Mouse (Mus musculus) v-Abl transformed pro-B cells (cell line): ENCODE data around the gene Cdc42ep4.

Experiments
- in situ Hi-C, 2 experiments: fragments of 400-800 bp; cut with MboI; formaldehyde crosslinking; loops; one replicate each; pipeline ENCODE4 v1.15.1; 2025; ENCODE audit not compliant: unreplicated experiment in 2 of 2

The Cdc42ep4 gene

DNA sequence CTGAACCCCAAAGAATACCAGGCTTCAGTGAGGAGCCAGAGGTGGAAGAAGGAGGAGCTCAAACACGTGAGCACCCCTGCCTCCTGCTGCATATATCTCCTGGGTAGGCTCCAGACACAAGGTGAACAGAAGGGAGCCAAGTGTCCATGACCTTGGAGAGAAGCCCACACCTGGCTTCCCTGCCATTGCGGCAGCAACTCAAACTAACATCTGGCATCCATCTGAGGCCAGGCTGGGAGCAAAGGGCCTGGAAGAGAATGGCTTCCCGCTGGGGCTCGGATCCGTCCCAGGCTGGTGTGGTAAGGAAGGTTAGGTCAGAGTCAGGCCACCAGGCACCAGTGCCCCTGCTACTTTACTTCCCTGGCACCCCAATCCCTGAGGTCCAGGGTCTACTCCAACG lies 23.7 kb downstream of the Cdc42ep4 start:
- in situ Hi-C loops, result no loop called here

DNA sequence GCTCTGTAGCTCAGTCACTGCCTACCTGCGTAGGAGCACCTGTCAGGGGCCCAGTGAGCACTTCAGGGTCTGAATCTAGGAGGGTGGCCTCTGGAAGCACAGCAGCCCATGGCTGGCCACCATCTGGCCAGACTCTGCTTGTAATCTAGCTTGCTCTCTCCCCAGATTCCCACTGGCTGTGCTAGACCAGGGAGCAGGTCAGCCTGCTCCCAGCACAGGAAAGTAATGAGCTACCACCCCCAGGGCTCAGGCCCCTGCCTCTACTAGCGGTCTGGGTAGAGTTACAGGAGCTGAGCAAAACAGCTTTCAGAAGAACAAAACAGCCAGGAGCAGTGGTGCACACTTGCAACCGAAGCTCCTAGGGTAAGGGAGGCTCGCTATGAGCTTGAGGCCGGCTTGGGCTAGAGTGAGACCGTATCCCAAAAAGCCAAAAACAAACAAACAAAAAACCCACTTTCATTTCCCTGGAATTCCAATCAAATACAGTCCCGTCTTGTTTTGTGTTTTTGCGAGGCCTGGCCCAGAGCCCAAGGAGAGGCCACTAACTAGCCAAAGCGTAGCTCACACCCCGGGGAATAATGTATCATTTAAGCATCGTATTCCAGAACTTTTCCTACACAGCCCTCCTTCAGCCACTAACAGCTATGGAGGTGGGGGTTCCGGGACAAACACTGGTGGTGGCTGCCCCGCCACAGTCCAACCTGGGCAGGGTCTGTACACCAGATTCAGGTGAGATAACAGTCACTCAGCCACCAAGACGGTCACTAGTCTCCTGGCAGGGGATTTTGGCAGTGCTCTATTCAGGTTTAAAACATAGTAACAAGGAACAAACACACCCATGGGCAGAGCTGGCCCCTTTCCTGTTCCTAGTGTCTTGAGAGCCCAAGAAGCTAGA lies 24.4 kb downstream of the Cdc42ep4 start:
- in situ Hi-C loops, result no loop called here

DNA sequence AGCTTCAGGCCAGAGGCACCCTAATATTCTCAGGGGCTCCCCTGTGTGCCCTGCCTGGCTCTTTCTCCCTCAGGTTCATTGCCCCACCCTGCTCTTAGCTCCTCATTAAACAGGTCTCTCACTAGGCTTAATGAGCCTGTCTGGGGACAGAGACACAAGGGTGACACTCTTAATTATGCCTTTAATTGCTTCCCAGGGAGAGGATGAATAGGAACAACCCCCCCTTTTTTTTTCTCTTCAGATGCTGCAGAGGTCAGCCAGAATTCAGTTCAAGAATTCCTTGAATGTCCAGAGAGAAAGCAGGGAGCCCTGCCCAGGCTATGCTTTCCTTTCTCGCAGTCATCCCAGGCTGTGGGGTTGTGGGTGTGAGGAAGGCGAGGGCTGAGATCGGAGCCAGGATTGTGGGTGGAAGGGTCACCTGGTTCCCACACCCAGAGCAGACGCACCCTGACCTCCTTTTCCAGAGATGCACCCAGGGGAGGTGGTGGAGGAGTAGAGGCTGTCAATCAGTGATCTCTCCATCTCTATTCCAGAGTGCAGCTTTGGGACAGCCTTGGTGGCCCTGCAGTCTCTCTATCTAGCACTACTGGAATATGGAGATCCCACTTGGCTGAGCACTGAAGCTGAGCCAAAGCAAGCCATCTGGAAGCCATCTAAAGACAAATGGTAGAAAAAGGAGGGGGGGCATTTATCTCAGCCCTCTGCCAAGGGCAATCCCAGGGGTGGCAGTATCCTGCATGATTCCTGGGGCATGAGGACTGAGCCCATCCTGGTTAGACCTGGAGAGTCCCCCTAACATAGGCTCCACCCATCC lies 26.2 kb downstream of the Cdc42ep4 start:
- in situ Hi-C loops, result no loop called here

DNA sequence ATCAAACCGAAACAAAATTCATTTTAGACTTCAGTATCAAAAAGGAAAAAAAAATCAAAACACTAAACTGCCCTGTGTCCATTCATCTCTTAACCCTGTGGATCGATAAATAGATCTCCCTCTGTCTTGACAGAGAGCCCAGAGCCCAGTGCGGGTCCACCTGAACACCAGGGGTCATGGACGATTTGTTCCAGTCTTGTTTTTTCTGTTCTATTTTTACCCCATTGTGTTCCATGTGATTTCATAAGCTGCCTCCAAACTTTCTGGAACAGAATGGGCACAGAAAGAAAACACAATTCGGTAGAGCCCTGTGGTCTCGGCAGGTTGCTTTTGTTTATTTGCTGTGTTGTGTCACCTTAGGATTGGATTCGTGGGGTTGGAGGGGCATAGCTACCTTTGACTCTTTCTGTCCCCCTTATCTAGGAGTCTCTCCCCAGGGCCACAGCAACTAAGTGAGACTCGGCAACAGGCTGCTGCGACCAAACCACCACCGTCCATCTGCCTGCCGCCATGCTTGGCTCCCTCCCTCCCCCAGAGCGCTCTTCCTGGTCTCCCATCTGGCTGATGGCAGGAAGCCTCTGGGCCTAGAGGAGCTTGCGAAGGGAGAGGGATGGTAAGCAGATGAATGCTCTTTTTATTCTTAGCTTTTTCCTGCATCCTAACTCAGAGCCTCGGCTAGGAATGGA lies 29.1 kb downstream of the Cdc42ep4 start:
- in situ Hi-C loops, result loop anchor here in 1 of 2 experiments (25.0 kb wide), 1 partner anchor 1190 kb away; no protein-coding TSS in a partner anchor

DNA sequence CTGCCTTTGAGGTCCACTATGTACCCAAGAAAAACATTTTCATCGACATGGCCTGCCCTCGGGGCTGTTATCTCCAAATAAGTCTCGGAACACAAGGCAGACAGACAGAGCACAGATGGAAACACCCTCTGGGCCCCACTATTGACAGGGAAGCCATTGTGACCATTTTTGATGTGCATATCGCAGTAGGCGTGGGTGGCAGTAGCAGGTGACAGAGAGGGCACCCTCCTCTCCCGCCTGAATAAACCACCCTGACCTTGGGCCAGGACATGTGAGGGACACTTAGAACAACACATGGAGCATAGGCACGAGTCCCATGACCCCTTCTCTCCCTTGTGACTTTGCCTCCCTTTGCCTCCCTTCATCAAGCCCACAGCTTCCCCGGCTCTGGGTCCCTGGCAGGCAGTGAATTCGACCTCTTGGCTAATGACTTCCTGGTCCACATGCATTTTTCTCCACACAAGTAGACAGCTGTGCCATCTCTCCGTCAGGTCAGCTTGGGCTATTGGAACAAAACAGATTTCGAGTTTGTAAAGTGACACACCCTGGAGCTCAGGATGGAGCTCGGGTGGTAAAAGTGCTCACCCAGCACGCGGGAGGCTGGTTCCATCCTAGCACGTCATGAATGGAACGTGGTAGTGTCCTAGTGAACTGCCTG lies 33.8 kb downstream of the Cdc42ep4 start:
- in situ Hi-C loops, result loop anchor here in 1 of 2 experiments (25.0 kb wide), 1 partner anchor 1194 kb away; no protein-coding TSS in a partner anchor

DNA sequence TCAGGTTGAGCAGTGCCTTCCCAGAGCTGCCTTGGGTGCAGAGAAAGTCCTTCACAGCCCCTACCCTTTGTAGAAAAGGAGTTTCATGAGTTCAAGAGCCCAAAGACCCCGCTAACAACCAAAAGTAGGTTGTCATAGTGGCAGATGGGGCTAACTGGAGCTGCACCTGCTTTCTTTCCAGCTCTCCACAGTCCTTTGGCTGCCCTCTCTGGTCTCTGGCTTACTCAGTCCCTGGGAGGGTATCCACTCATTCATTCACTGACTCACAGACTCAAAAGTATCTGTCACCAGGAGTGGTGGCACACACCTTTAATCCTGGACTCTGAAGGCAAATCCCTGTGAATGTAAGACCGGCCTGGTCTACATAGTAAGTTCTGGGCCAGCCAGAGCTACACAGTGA lies 35.5 kb downstream of the Cdc42ep4 start:
- in situ Hi-C loops, result loop anchor here in 1 of 2 experiments (25.0 kb wide), 1 partner anchor 1196 kb away; no protein-coding TSS in a partner anchor

DNA sequence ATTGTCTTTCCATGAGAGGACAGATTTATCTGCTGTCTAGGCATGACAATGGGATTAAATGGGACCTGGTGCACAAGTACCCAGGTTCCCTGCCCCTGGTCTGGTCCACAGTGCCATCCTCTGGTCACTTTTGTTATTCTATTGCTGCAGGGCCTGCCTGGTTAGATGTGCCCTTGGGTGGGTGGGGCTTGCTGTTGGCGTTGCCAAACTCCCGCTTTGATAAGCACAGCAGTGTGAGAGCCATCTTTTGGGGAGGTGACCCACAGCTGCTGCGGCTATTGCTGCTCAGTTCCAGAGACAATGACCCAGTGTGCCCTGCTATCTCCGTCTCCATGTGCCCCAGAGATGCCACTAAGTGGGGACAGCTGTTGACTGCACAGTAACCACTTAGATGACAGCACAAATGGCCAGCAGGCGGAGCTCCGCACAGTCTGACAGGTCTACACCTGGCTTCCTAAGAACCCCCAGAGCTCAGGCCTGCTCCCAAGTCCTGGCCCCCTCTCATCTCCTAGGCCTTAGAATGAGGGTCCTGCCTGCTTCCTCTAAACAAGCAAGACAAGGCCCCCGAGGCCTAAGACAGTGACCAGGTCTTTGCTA lies 36.5 kb downstream of the Cdc42ep4 start:
- in situ Hi-C loops, result loop anchor here in 1 of 2 experiments (25.0 kb wide), 1 partner anchor 1197 kb away; no protein-coding TSS in a partner anchor

DNA sequence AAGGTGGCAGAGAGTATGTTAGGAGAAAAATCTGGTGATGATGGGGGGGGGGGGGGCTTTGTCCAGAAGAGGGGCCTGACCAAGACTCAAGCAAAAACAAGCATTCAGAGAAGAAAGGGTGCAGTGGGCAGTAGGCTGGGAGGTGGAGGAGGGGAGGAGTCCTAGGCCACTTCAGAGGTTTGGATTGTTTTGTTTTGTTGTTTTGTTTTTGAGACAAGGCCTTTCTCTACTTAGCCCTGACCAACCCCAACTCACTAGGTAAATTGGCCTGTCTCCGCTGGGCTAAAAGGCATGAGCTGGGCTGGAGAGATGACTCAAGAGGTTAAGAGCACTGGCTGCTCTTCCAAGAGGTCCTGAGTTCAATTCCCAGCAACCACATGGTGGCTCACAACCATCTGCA lies 40.6 kb downstream of the Cdc42ep4 start:
- in situ Hi-C loops, result loop anchor here in 1 of 2 experiments (25.0 kb wide), 1 partner anchor 1201 kb away; no protein-coding TSS in a partner anchor

DNA sequence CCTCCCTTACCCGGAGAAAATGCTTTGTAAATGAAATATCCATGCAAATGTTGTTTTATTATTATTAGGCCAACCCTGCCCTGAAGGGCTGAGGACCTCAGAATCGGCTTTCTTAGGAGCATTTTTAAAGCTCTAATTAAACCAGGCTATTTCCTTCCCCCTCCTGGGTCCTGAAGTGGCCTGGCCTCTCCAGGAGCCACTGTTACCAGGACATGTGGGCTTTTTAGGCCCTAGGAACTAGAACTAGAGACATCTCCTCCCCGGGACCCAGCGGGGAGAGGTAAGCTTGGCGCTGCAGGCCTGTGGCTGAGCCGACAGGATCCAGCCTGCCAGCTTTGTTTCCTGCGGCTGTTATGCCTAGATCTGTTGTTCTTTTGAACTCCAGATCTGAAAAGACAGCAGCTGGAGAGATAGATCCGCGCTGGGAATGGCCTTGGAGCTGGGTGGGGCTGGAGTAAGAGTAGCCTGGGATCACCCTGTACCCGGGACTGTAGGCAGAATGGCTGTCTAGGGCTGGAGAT lies 41.4 kb downstream of the Cdc42ep4 start:
- in situ Hi-C loops, result loop anchor here in 1 of 2 experiments (25.0 kb wide), 1 partner anchor 1202 kb away; no protein-coding TSS in a partner anchor

DNA sequence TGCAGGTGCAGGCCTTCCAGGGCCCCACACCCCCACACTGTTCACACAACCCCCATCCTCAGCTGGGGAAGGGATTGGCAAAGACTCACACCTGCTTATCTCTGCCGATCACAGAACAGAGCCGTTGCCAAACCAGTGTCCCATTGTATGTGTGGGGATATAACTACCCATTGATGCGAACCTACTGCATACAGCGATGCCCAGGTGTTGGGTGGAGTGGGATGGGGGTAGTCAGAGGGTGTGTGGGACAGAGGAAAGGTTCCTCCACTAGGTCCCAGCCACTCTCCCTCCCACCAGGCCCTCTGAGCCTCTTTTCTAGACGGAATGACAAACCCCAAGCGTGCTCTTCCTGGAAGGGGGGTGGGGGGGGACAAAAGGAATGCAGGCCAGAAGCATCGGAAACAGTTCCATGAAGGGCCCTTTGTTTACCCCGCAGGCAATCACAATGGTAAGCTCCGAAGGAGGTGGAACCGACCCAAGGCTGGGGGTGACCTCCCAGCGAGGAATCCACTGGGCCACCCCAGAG lies 41.9 kb downstream of the Cdc42ep4 start, which contains the start of gene Cpsf4l:
TSS of gene Cpsf4l (minus strand) at position 287 of the 526 bp plus-strand sequence.
- in situ Hi-C loops, result loop anchor here (10.0 to 25.0 kb wide), 2 partner anchors 925 to 1203 kb away; no protein-coding TSS in a partner anchor

DNA sequence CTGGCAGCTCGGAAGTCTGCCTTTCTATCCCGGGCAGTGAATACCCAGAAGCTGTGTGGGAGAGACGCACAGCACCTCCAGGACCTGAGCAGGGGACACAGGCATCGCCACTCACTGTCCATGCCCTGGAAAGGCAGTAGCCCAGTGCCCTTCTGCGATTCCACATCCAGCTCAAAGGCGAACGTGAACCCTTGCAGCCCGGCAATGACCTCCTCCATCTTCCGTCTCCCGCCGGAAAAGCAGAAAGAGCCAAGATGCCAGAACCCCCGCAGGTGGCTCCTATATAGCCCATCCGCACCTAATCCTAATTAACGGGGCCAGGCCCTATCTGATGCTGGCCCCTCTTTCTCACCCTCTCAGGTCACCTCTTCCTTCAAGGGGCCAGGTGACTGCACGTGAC lies 42.4 kb downstream of the Cdc42ep4 start:
- in situ Hi-C loops, result loop anchor here (10.0 to 25.0 kb wide), 2 partner anchors 926 to 1203 kb away; no protein-coding TSS in a partner anchor

DNA sequence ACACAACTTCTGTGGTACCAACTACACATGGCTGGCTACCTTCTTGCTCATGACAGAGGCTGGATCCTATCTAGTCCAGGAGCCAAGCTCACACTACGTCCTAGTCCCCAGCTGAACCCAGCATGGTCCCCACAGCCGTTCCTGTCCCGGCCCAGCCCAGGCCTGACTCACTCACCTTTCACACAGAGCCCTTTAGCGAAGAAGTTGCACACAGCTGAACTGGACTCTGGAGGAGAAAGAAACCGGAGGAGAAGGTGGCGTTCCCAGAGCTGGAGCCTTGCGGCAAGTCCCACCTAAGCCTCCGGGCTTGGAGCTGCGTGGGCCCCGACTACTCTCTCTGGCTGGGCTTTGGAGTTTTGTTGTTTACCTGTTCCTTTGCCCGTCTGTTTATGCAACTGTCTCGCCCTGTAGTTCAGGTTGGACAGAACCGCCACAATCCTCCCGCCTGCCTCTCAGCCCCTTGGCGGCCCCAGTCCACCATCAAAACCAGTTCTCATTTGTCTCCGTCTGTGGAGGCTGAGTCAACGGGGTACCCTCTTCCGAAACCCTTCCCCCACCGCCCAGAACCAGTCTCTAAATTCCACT lies 43.0 kb downstream of the Cdc42ep4 start:
- in situ Hi-C loops, result loop anchor here (10.0 to 25.0 kb wide), 2 partner anchors 926 to 1204 kb away; no protein-coding TSS in a partner anchor

DNA sequence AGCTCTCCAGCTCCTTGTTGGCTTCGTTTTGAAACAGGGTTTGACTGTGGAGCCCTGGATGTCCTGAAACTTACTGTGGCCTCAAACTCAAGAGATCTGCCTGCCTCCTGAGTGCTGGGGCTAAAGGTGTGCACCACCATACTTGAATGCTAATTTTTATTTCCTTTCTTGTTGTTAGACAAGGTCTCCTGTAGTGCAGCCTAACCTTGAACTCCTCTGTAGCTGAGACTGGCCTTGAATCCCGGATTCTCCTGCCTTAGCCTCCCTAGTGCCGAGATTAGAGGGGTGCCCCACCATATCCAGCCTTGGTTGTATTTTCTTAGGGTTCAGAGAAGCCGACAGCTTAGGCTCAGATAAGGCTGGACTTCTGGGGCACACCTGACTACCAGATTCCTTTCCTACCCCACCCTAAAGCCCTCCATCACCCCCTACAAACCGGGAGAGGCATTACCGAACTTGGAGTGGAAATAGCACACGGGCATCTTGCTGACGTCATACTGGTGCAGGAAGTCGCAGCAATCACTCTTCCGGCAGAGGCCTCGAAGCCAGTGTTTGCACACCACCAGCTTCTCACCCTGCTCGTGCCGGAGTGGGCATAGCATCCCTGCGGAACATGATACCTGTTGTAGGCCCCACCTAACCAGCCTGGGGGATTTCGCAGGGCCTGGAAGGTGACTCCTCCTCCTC lies 45.6 kb downstream of the Cdc42ep4 start:
- in situ Hi-C loops, result loop anchor here (10.0 to 25.0 kb wide), 2 partner anchors 929 to 1206 kb away; no protein-coding TSS in a partner anchor

DNA sequence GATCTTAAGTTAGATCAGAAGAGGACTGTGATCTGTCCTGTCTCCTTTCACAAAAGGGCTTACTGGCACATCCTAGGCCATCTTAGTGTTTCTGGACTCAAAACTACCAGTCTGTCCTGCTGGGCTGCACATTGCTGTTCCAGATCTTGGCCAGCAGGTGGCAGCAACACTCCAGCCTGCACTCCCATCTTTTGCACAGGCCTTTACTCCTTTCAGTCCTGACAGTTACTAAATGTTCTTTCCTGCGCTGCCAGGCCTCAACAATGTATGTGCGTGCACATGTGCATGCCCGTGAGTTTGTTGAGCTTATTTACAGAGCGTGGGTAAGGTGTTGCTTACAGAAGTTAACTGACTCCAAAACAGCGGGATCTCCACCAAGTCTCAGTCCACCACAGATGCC lies 47.9 kb downstream of the Cdc42ep4 start:
- in situ Hi-C loops, result loop anchor here (10.0 to 25.0 kb wide), 2 partner anchors 931 to 1209 kb away; no protein-coding TSS in a partner anchor

DNA sequence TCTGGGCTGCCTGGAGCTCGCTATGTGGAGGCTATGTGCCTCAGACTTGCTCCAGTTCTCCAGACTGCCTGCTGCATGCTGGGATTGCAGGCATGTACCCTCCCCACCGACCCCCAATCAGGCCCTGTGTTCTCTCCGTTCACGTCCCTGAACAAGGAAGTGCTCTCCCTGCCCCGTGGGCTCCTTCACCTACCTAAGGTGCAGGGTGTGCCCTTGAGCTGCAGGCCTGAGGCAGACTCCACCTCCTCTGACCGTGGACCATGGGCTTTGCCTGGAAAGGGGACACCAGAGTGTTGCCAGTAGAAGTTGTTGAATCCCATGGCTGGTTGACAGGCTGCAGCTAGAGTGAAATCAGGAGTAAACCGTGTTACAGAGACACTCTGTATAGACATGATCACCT lies 52.0 kb downstream of the Cdc42ep4 start:
- in situ Hi-C loops, result loop anchor here (10.0 to 25.0 kb wide), 3 partner anchors 935 to 1463 kb away; partner anchors contain the start of gene Slc9a3r1 (in 1 of the 2)

DNA sequence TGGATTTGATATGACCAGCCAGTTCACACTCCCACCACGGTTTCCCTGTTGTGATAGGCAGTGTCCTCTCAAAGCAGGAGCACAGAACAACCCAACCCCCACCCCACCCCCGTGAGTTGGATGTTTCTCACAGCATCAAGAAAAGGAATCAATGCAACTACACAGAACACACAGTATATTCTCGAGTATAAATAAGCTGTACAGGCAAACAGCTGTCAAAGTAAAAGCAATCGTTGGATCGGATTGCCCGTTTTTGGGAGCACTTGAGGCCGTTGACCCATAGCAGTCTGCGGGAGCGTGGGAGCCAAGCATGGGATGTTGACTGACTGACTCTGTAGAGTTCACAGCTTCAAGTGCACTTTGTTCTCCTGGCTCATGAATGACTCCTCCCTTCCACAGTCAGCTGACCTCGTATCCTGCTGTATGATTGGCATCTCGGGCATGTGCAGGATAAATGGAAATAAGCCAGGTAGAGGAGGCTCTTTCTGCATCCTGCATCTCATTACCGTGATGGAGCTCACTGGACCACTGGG lies 53.6 kb downstream of the Cdc42ep4 start:
- in situ Hi-C loops, result loop anchor here in 1 of 2 experiments (25.0 kb wide), 2 partner anchors 1214 to 1464 kb away; partner anchors contain the start of gene Slc9a3r1

DNA sequence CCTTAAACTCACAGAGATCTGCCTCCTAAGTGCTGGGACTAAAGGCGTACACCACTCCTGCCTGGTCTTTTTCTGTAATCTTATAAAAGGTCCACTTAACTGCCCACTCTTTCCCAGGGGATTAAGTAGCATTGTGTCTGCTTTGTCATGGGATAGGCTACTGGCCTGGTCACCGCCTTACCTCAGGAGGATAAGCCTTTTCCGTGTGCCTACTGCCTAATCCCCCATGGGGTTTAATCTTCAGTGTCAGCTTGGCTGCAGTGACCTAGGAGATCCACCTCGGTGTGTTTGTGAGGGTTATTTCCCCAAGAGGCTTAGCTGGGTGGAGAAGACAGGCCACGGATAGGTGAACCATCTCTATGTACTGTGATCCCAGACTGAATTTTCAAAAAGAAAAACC lies 54.1 kb downstream of the Cdc42ep4 start:
- in situ Hi-C loops, result loop anchor here in 1 of 2 experiments (25.0 kb wide), 2 partner anchors 1215 to 1465 kb away; partner anchors contain the start of gene Slc9a3r1
